Mouse (Mus musculus) heart, adult 2 months (tissue): ENCODE results near the gene Ucp2. TPM values are rescaled to one million over a fixed set of nuclear protein-coding genes. Genes with fewer than 3 reads are reported as not detected.

ENCODE experiments used
- DNase-seq, 2 experiments: peaks; one replicate each; pipeline ENCODE4 v3.0.0; 2021
- H3K27ac ChIP-seq: fragments of 200-600 bp; 2 replicates; pipeline ENCODE4 v1.8.1; 2022
- H3K27me3 ChIP-seq: fragments of 200-500 bp; 2 replicates; pipeline ENCODE4 v1.6.1; 2012; ENCODE audit warnings: mild to moderate bottlenecking, low read length, inconsistent platforms, mixed read lengths; ENCODE audit not compliant: control insufficient read depth, insufficient read depth
- H3K36me3 ChIP-seq: fragments of 200-500 bp; 2 replicates; pipeline ENCODE4 v1.6.1; 2012; ENCODE audit warnings: low read length, inconsistent platforms; ENCODE audit not compliant: control insufficient read depth, insufficient read depth
- H3K4me1 ChIP-seq: fragments of 200-500 bp; 2 replicates; pipeline ENCODE4 v1.6.1; 2011; ENCODE audit warnings: low read length; ENCODE audit not compliant: control insufficient read depth, insufficient read depth
- H3K4me3 ChIP-seq: fragments of 200-600 bp; 2 replicates; pipeline ENCODE4 v1.8.1; 2022
- H3K79me2 ChIP-seq: fragments of 200-500 bp; replicated peaks from 2 replicates; pipeline ENCODE4 v1.6.1; 2012; ENCODE audit warnings: mild to moderate bottlenecking, inconsistent platforms, low read length, moderate library complexity, mixed read lengths; ENCODE audit not compliant: control insufficient read depth, insufficient read depth
- H3K9ac ChIP-seq: fragments of 200-500 bp; 2 replicates; pipeline ENCODE4 v1.6.1; 2012; ENCODE audit warnings: low read depth, mild to moderate bottlenecking, control low read depth, inconsistent platforms, low read length, mixed read lengths
- CTCF ChIP-seq: fragments of 200-600 bp; IDR thresholded peaks from 2 replicates; pipeline ENCODE4 v1.8.1; 2022; ENCODE audit warnings: antibody characterized with exemption, mild to moderate bottlenecking, moderate library complexity
- EP300 ChIP-seq: fragments of 200-500 bp; IDR thresholded peaks from 2 replicates; pipeline ENCODE4 v1.6.1; 2011; ENCODE audit warnings: low read depth, low read length, control low read depth; ENCODE audit not compliant: insufficient read depth
- POLR2A ChIP-seq: fragments of 200-500 bp; IDR thresholded peaks from 2 replicates; pipeline ENCODE4 v1.6.1; 2011; ENCODE audit warnings: mild to moderate bottlenecking, low read depth, low read length, control low read depth; ENCODE audit not compliant: insufficient read depth
- WGBS: fragments of 180-500 bp; shearing (Covaris S2); methylation state at CpG from one replicate; pipeline ENCODE4 v1.1.7; 2018; 5-methylcytosine and 5-hydroxymethylcytosine counted together
- intact Hi-C: fragments of 180-260 bp; cut with DNase I; formaldehyde crosslinking; loops from one replicate; pipeline ENCODE4 v1.15.1; 2025
- polyA plus RNA-seq: library from polyadenylated mRNA; depleted of rRNA; stranded (reverse); fragments of >200 nt; gene quantifications from 2 replicates; pipeline ENCODE4 v1.2.3, GENCODE M21; 2012
- total RNA-seq, 2 experiments: library from RNA; stranded (reverse); gene quantifications; 2 replicates each; pipeline ENCODE4 v1.2.3; 2021

Ucp2 gene
- total and polyA plus RNA-seq, 3 experiments, result 193 to 496 (median 245) TPM

DNA sequence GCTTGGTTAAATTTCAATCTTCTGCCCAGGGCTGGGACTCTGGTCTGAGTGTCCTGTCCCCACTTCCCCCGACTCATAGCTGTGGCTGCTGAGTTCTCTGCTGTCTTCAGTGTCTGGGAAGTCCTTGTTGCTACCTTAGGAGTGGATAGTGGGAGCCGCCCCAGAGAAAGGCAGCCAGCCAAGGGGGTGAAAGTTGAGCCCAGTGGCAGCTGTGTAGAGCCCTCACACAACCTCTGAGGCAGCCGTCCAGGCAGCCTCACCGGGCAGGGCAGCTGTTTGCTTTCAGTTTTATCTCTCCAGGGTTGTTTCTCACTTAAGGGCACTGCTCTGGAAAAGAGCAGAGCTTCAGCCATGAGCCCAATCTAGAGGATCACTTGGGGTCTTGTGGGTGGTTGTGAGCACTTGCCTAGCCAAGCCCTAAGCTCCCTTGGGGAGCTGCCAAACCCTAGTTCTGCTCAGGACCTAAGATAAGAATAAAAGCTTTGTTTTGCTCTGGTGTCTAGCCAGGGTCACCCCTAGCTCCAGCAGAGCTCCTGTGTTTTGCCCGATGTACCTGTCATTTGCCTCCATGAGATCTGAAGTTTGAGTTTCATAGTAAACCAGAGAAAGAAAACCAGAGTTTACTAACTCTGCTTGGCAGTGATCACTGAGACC lies 27.4 kb upstream of the Ucp2 start:
- Histone ChIP-seq H3K4me3 (peak overlapping the region; percentile 22; the same call in 1 of the 2 replicates), H3K9ac (peak overlapping the region; percentile 39), H3K4me1 (peaks cover 32% of the 10 kb centered on the region), H3K36me3 (peaks cover 13% of the 10 kb centered on the region), H3K79me2 (no peaks in the 10 kb centered on the region), H3K27me3 (no peaks in the 10 kb centered on the region), H3K27ac (peak overlapping the region; percentile 96)
- 3% methylated on average over 5 of the region's 5 CpGs for WGBS
- intact Hi-C loops, result loop anchor here (2.0 kb wide), 2 partner anchors 27 to 35 kb away; partner anchors contain the start of gene Ucp2
- TF ChIP-seq POLR2A (no peak; the same call in 1 of the 2 replicates), EP300 (peak; percentile 83; the same call in 1 of the 2 replicates), CTCF (no peak)
- peak; percentile 90 to 92 for DNase-seq

DNA sequence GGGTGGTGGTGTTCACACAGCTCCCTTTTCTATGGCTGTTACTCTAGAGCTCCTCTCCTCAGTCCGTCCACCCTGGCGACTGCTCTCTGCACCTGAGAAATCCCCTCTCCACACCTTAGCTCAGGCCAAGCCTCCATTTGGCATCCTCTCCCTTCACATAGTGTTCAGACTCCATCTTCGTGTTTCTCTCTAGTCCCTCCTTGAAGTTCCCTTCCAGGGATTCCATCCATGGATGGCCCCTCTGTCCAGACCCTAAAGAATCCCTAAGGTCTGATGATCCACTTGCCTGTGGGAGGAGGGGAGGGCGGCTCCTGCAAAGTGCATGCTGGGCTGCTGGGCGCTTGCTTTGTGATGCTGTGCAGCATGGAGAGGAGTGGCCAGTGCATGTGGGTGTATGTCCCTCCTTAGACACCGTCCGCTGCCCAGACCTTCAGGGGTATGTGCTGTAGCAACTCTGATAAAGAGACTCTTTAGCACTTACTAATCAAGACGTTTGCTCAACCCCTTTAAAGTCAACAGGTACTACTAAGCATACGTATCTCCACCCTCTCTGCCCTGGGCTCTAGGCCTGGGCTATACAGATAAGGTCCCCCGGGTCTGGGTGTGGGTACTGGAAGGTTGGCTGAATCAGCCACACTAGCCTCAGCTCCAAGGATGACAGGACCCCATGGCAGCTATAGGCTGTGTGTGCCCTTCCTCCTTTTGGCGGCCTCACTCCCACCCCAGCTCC lies 26.2 kb upstream of the Ucp2 start:
- Histone ChIP-seq H3K4me1 (peaks cover 24% of the 10 kb centered on the region), H3K27ac (peak overlapping the region; percentile 17; the same call in 1 of the 2 replicates), H3K4me3 (no peak overlapping the region), H3K27me3 (no peaks in the 10 kb centered on the region), H3K79me2 (no peaks in the 10 kb centered on the region), H3K9ac (no peak overlapping the region), H3K36me3 (peaks cover 10% of the 10 kb centered on the region)
- intact Hi-C loops, result no loop called here
- TF ChIP-seq POLR2A (no peak), CTCF (no peak), EP300 (no peak)
- 84% methylated on average over 11 of the region's 11 CpGs for WGBS
- DNase-seq, result no peak

DNA sequence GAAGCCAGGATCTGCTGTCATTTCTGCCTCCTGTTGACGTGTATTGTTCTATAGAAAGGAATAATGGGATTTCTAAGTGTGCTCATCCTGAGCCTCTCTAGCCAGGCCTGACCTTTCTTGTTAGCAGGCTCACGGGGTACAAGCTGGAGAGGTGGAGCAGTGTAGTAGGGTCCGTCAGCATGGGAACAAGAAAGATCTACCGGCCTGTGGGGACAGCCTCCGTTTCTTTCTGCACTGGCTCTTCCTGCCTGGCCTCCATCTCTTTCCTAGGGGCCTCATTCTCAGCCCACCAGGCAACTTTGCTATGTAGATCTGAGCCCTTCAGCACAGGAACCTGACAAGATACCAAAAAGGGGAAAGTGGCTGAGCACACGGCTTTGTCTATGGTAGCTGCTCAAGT lies 24.4 kb upstream of the Ucp2 start:
- H3K27ac ChIP-seq, result no peak overlapping the region
- peaks cover 7% of the 10 kb centered on the region for H3K36me3 ChIP-seq
- TF ChIP-seq CTCF (no peak), POLR2A (no peak)
- no peaks in the 10 kb centered on the region for H3K27me3 ChIP-seq
- no peaks in the 10 kb centered on the region for H3K79me2 ChIP-seq
- no peak for DNase-seq
- no peak overlapping the region for H3K4me3 ChIP-seq
- WGBS, result 85% methylated on average over 6 of the region's 6 CpGs
- no peak overlapping the region for H3K9ac ChIP-seq
- H3K4me1 ChIP-seq, result peaks cover 17% of the 10 kb centered on the region
- intact Hi-C loops, result no loop called here

DNA sequence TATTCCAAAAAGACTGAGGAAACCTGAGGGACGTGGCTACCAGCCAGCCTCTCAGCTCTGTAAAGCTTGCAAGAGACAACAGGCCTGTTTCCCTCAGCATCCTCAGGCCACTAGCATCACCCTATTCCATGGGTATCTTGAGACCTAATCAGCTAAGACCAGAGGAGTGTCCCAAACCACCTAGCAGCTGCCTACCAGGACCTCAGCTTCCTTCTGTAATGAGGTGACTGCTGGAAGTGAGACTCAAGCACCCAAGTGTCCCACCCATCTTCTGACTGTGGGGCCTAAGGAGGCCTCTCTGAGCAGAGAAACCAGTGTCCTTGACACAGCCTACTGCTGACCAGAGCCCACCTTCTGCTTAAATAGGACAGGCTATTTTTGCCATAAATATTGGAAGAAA lies 23.6 kb upstream of the Ucp2 start:
- WGBS, result 87% methylated on average over 1 of the region's 1 CpGs
- DNase-seq, result no peak
- intact Hi-C loops, result no loop called here
- TF ChIP-seq POLR2A (no peak), EP300 (no peak), CTCF (no peak)
- Histone ChIP-seq H3K79me2 (no peaks in the 10 kb centered on the region), H3K9ac (no peak overlapping the region), H3K4me1 (peaks cover 15% of the 10 kb centered on the region), H3K27me3 (no peaks in the 10 kb centered on the region), H3K27ac (no peak overlapping the region), H3K4me3 (no peak overlapping the region), H3K36me3 (peaks cover 6% of the 10 kb centered on the region)

DNA sequence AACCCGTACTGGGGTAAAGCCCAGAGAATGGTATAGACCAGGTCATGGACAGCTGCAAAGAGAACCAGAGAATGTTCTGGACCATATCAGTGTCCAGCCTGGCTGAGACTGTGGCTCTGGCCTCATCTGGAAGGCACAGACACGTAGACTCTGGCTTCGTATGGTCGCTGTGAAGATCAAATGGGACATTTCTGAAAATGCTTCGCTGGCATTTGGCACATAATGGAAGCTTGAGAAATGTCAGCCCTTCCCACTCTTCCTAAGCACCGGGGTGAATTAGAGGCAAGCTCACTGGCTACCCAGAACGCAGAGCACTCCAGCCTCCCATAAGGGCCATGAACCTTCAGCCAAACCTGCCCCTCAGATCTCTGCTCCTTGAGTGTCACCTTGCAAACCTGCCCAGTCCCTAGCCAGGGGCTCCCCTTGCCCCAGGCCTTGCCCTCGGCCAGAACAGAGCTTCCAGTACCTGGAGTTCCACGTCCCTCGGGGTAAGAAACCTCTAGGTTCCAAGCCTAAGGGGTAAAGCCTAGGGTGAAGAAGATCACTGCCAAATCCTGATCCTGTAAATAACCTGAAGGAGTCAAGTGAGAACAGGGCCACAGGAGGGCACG lies 22.2 kb upstream of the Ucp2 start:
- WGBS, result 81% methylated on average over 11 of the region's 11 CpGs
- Histone ChIP-seq H3K27me3 (no peaks in the 10 kb centered on the region), H3K9ac (no peak overlapping the region), H3K36me3 (peaks cover 2% of the 10 kb centered on the region), H3K27ac (no peak overlapping the region), H3K79me2 (no peaks in the 10 kb centered on the region), H3K4me1 (peaks cover 6% of the 10 kb centered on the region), H3K4me3 (no peak overlapping the region)
- no peak for TF ChIP-seq EP300
- no peak for TF ChIP-seq POLR2A
- TF ChIP-seq CTCF, result no peak
- intact Hi-C loops, result no loop called here
- no peak for DNase-seq

DNA sequence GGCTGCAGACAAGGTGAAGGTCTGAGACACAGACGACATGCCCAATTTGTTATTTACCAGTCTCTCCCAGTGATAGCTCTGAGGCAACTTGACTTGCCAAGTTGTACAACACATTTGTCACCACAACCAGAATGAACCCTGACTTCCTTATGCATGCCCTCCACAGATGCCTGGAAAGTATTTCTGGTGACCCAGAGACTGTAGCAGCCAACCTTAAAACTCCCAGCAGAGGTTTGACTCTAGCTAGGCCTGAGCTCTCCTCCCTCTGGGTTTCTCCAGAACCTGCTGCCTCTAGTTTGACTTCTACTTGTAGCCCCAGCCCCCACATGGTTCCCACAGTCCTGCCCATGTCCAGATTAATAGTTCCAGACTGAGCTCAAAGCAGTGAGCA lies 21.7 kb upstream of the Ucp2 start:
- Histone ChIP-seq H3K27me3 (no peaks in the 10 kb centered on the region), H3K79me2 (no peaks in the 10 kb centered on the region), H3K36me3 (no peaks in the 10 kb centered on the region), H3K9ac (no peak overlapping the region), H3K27ac (no peak overlapping the region; the same call in 1 of the 2 replicates), H3K4me1 (peaks cover 4% of the 10 kb centered on the region; the same call in 1 of the 2 replicates), H3K4me3 (no peak overlapping the region)
- no peak for DNase-seq
- 68% methylated on average over 1 of the region's 1 CpGs for WGBS
- TF ChIP-seq CTCF (no peak), EP300 (no peak)
- intact Hi-C loops, result no loop called here
